Mouse (Mus musculus): Measurements from ENCODE around the gene Yap1.

DNA sequence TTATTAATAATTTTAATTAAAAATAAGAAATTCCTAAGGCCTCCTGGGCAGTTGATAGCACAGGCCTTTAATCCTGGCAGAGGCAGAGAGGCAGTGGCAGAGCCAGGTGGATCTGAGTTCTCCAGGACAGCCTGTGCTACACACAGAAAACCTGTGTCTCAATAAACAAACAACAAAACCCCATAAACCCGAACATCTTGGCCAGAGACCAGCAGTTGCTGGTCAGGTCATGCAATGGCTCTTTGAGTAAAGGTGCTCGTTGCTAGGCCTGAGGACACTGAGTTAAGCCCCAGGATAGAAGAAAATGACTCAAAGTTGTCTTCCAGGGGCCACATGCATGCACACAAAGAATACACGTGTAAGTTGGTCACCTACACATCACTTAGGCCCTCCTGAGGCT, 75.5 kb downstream of the Yap1 start:
- TF ChIP-seq POLR2A (IDR thresholded peaks at IDR 0.05; ENCODE audit: extremely low read depth, insufficient read depth, low read length) (no peak), CTCF (IDR thresholded peaks at IDR 0.05; ENCODE audit: low read depth, low read length) (no peak)

All from liver, adult 2 months (tissue).